Mouse (Mus musculus) lung, postnatal 25 days (tissue): ENCODE measurements at regions not wholly inside any gene's neighbourhood (a gene's known extent, or its start where the extent isn't known, plus 50 kb on each side); places are given as distances from the start of the nearest gene placed in this dataset.

ENCODE experiments used
- DNase-seq: peaks from one replicate; pipeline ENCODE4 v3.0.0; 2022; ENCODE audit warnings: low spot score

GRCm38 (mm10) chr13:78580863-78581595 lies 381.5 kb upstream of the Nr2f1 start:
- DNase-seq: no peak

- DNase-seq: no peak
Observed at GRCm38 (mm10) chr13:78577497-78577896, 377.9 kb upstream of the Nr2f1 start.

GRCm38 (mm10) chr13:78576300-78577296 lies 377.0 kb upstream of the Nr2f1 start:
- DNase-seq: no peak

- no peak for DNase-seq
Observed at GRCm38 (mm10) chr13:78571093-78571492, 371.5 kb upstream of the Nr2f1 start.

- no peak for DNase-seq
Observed at GRCm38 (mm10) chr13:78524446-78524937, 324.9 kb upstream of the Nr2f1 start.

GRCm38 (mm10) chr13:78520771-78521170 lies 321.2 kb upstream of the Nr2f1 start:
- DNase-seq: no peak

- no peak for DNase-seq
Observed at GRCm38 (mm10) chr13:78520186-78520585, 320.6 kb upstream of the Nr2f1 start.

GRCm38 (mm10) chr13:78500551-78500950 lies 301.0 kb upstream of the Nr2f1 start:
- DNase-seq: peak; percentile 10

GRCm38 (mm10) chr13:78483760-78484357 lies 284.3 kb upstream of the Nr2f1 start:
- DNase-seq: no peak

GRCm38 (mm10) chr13:78482929-78483759 lies 283.6 kb upstream of the Nr2f1 start:
- peak; percentile 72 for DNase-seq

GRCm38 (mm10) chr13:78451333-78452070 lies 251.9 kb upstream of the Nr2f1 start:
- DNase-seq: no peak

GRCm38 (mm10) chr13:78446726-78447031 lies 247.1 kb upstream of the Nr2f1 start:
- no peak for DNase-seq

GRCm38 (mm10) chr13:78445891-78446725 lies 246.6 kb upstream of the Nr2f1 start:
- DNase-seq: no peak

GRCm38 (mm10) chr13:78444691-78445349 lies 245.3 kb upstream of the Nr2f1 start:
- no peak for DNase-seq

GRCm38 (mm10) chr13:78428469-78428868 lies 228.9 kb upstream of the Nr2f1 start:
- DNase-seq: no peak

GRCm38 (mm10) chr13:78428084-78428445 lies 228.5 kb upstream of the Nr2f1 start:
- DNase-seq: no peak

- no peak for DNase-seq
Observed at GRCm38 (mm10) chr13:78427141-78428083, 227.9 kb upstream of the Nr2f1 start.

GRCm38 (mm10) chr13:78426306-78426921 lies 226.9 kb upstream of the Nr2f1 start:
- DNase-seq: no peak
